Mouse (Mus musculus): ENCODE data around the gene Zbed6. TPM values are rescaled to one million over a fixed set of nuclear protein-coding genes. Genes with fewer than 3 reads are reported as not detected.
"Not testable (repeated sequence)": the region's sequence is repeated elsewhere in the genome, so short reads cannot be mapped to it uniquely, and the experiment has no call there.

The Zbed6 gene
- total RNA-seq (2014; rRNA removed) (6.0 and 7.8 TPM in 2 replicates), polyA plus RNA-seq (2015; fragmentation: Nextera tagmentation; extraction: Ambion mirVana) (0.15 and 0.87 TPM in 2 replicates)

DNA sequence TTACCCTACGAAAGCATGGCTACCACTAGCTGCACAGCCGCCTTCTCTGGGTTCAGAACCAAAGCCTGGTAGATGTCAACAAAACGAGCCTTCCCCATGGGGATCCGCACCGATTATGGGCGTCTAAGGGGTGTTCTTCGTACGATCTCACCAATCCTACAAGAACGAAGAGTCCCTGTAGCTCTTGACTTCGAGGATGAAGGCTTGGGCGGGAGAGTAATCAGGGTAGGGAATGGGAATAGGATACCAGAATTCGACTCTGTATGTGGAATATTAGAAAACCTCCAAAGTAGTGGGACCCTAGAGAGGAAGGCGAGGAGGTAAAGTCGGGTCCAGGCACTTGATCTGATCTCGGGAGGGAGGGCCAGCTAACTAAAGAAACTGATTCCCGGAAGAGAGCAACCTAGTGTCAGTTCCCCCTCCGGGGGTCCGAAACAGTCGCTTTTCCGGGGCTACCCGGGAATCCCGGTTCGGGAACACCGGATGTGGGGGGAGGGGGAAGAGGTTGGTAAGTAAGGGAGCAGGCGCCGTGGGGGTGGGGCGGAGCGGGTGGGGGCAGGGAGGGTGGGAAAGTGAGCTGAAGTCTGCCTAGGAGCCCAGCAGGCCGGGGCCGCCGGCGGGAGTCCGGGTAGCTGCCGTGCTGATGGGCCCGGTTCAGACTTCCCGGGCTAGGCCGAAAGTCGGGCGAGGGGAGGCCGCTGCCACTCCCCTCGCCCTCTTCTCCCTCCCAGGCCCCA lies at the start of gene Zbed6:
TSS of gene Zbed6 (minus strand) at position 420 of the 737 bp plus-strand sequence.
- peak within 1 kb of the TSS; percentile 94 for H3K27ac ChIP-seq
- peak; percentile 87 for DNase-seq (ENCODE audit: low spot score)
- TF ChIP-seq CTCF (IDR thresholded peaks at IDR 0.05; ENCODE audit: low read depth) = no peak
- H3K4me1 ChIP-seq (ENCODE audit: insufficient read depth, low read length) = peaks cover 16% of the 10 kb centered on the region
- peaks cover 10% of the 10 kb centered on the region; the same call in 1 of the 2 replicates for H3K36me3 ChIP-seq (ENCODE audit: insufficient read depth, low read length)
- peak; percentile 88 for ATAC-seq
- peak within 1 kb of the TSS; percentile 77 for H3K9ac ChIP-seq (replicated peaks; ENCODE audit: low read length)
- no peaks in the 10 kb centered on the region for H3K9me3 ChIP-seq (ENCODE audit: low read length)
- H3K4me2 ChIP-seq (ENCODE audit: low read depth, low read length) = peak within 1 kb of the TSS; percentile 97
- H3K4me3 ChIP-seq (ENCODE audit: low read length) = peak within 1 kb of the TSS; percentile 76
- under 1% methylated on average over 37 of the region's 41 CpGs for WGBS
- no peaks in the 10 kb centered on the region for H3K27me3 ChIP-seq (ENCODE audit: insufficient read depth, low read length)

DNA sequence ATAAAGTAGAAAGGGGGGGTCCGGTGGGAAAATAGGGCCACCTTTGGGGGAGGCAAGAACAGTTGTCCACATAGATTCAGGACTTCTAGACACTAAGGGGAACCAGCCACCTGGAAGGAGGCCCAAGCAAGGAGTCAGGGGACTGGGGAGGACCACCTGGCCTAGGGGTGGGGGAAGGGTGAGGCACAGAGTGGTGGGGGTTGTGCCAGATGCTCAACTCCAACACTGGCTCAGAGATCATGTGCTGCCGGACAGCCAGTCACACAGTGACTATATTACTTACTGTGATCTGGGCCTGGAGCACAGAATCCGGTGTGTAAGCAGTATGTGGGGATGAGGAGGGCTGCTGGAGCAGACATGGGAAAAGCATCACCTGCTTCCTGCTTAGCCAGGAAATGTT lies 48.6 kb upstream of the Zbed6 start:
- no peak overlapping the region for H3K4me3 ChIP-seq (ENCODE audit: low read length)
- no peaks in the 10 kb centered on the region for H3K4me1 ChIP-seq (ENCODE audit: insufficient read depth, low read length)
- no peak overlapping the region for H3K27ac ChIP-seq
- H3K4me2 ChIP-seq (ENCODE audit: low read depth, low read length) = no peak overlapping the region
- peaks cover 8% of the 10 kb centered on the region; the same call in 1 of the 2 replicates for H3K36me3 ChIP-seq (ENCODE audit: insufficient read depth, low read length)
- DNase-seq (ENCODE audit: low spot score) (no peak), ATAC-seq (peak; percentile 24; the same call in 1 of the 2 replicates)
- no peaks in the 10 kb centered on the region for H3K27me3 ChIP-seq (ENCODE audit: insufficient read depth, low read length)
- WGBS = 77% methylated on average over 3 of the region's 3 CpGs
- no peak overlapping the region for H3K9ac ChIP-seq (replicated peaks; ENCODE audit: low read length)
- no peak for TF ChIP-seq CTCF (IDR thresholded peaks at IDR 0.05; ENCODE audit: low read depth)
- H3K9me3 ChIP-seq (ENCODE audit: low read length) = no peaks in the 10 kb centered on the region

DNA sequence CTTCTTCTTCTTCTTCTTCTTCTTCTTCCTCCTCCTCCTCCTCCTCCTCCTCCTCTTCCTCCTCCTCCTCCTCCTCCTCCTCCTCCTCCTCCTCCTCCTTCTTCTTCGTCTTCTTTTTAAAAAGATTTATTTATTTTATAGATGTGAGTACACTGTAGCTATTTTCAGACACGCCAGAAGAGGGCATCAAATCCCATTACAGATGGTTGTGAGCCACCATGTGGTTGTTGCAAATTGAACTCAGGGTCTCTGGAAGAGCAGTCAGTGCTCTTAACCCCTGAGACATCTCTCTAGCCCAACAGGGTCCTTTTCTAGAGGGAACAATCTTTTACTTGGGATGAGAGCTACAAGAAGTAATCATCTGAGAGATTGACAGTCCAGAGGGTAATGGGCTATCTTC lies 41.1 kb upstream of the Zbed6 start:
- not testable (repeated sequence) for H3K27ac ChIP-seq; H3K4me2 ChIP-seq (ENCODE audit: low read depth, low read length); H3K9me3 ChIP-seq (ENCODE audit: low read length); ATAC-seq; H3K4me3 ChIP-seq (ENCODE audit: low read length); H3K36me3 ChIP-seq (ENCODE audit: insufficient read depth, low read length); H3K9ac ChIP-seq (replicated peaks; ENCODE audit: low read length); H3K4me1 ChIP-seq (ENCODE audit: insufficient read depth, low read length); DNase-seq (ENCODE audit: low spot score); H3K27me3 ChIP-seq (ENCODE audit: insufficient read depth, low read length)
- WGBS = 22% methylated on average over 1 of the region's 2 CpGs
- TF ChIP-seq CTCF (IDR thresholded peaks at IDR 0.05; ENCODE audit: low read depth) = peak; percentile 44; the same call in 1 of the 2 replicates

DNA sequence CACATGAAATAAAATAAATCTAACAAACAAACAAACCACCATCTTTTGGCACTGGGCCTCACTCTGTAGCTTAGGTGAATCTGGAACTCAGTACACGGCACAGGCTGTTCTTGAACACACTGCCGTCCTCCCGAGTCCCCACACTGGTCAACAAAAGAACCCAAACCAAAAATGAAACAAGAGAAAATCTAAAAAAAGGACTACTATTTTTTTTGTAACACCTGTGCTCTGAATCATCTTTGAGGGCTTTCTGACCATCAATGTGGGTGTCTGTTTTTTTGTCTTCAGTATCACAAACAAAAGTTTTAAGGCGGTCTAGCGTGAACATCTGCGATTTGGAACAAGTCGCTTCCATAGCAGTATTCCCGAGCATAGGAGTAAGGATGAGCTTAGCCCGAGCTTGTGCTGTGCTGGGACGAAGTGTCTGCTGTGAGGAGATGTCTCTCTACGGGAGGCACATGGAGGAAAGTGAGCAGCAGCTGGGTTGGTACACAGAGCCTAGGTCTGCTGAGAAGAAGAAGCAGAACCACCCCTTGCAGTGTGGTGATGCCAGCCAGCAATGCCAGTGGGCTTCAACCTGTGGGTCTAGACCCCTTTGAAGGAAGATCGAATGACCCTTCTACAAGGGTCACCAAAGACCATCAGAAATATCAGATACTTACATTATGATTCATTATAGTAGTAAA lies 37.4 kb upstream of the Zbed6 start:
- Histone ChIP-seq H3K27me3 (ENCODE audit: insufficient read depth, low read length) (no peaks in the 10 kb centered on the region), H3K9me3 (ENCODE audit: low read length) (no peaks in the 10 kb centered on the region), H3K4me1 (ENCODE audit: insufficient read depth, low read length) (no peaks in the 10 kb centered on the region), H3K36me3 (ENCODE audit: insufficient read depth, low read length) (no peaks in the 10 kb centered on the region), H3K27ac (no peak overlapping the region), H3K9ac (replicated peaks; ENCODE audit: low read length) (no peak overlapping the region), H3K4me3 (ENCODE audit: low read length) (no peak overlapping the region), H3K4me2 (ENCODE audit: low read depth, low read length) (no peak overlapping the region)
- TF ChIP-seq CTCF (IDR thresholded peaks at IDR 0.05; ENCODE audit: low read depth) = no peak
- WGBS = 94% methylated on average over 12 of the region's 12 CpGs
- no peak for ATAC-seq
- DNase-seq (ENCODE audit: low spot score) = no peak

DNA sequence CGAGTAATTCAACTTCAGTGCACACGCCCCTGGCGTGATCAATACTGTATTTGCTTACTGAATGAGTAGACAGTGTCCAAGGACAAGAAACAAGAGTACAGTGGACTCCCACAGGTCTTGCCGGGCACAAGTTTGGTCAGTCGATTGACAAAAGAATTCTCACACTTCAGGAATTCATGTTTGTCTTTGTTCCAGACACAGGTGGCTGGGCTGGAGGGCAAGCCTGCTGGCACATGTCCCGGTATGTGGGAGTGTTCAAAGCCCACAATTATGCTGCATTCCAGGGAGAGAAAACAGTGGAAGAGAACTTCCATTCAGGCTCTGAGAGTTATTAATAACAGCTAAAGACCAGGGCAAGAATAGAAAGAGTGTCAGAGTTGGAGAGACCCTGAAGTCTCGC lies 35.2 kb upstream of the Zbed6 start:
- ATAC-seq = no peak
- H3K27me3 ChIP-seq (ENCODE audit: insufficient read depth, low read length) = no peaks in the 10 kb centered on the region
- DNase-seq (ENCODE audit: low spot score) = peak; percentile 4
- TF ChIP-seq CTCF (IDR thresholded peaks at IDR 0.05; ENCODE audit: low read depth) = no peak
- H3K4me2 ChIP-seq (ENCODE audit: low read depth, low read length) = no peak overlapping the region
- no peak overlapping the region for H3K4me3 ChIP-seq (ENCODE audit: low read length)
- WGBS = 18% methylated on average over 7 of the region's 7 CpGs
- no peaks in the 10 kb centered on the region for H3K36me3 ChIP-seq (ENCODE audit: insufficient read depth, low read length)
- H3K9ac ChIP-seq (replicated peaks; ENCODE audit: low read length) = no peak overlapping the region
- no peaks in the 10 kb centered on the region for H3K9me3 ChIP-seq (ENCODE audit: low read length)
- H3K4me1 ChIP-seq (ENCODE audit: insufficient read depth, low read length) = no peaks in the 10 kb centered on the region
- no peak overlapping the region for H3K27ac ChIP-seq

DNA sequence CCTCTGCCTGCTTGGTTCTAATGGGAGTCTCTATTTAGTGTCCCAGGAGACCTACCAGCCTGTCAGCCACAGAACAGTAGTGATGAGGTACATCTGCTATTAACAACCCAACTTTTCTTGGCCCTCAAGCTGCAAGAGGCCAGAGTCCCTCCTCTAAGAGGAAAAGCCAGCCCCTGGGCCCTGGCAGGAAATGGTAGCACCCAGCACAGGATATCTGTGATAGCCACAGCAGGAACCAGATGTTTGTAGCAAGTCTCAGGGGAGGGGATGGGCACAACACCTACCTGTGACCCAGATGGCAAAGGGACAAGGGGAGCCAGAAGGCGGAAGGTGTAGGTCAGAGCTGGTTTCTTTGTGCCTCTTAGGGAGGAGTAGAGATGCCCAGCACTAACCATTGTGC lies 34.2 kb upstream of the Zbed6 start:
- no peaks in the 10 kb centered on the region for H3K36me3 ChIP-seq (ENCODE audit: insufficient read depth, low read length)
- no peaks in the 10 kb centered on the region for H3K4me1 ChIP-seq (ENCODE audit: insufficient read depth, low read length)
- no peak overlapping the region for H3K4me2 ChIP-seq (ENCODE audit: low read depth, low read length)
- ATAC-seq = no peak
- no peak overlapping the region for H3K4me3 ChIP-seq (ENCODE audit: low read length)
- no peak overlapping the region for H3K9ac ChIP-seq (replicated peaks; ENCODE audit: low read length)
- TF ChIP-seq CTCF (IDR thresholded peaks at IDR 0.05; ENCODE audit: low read depth) = no peak
- 91% methylated on average over 1 of the region's 1 CpGs for WGBS
- H3K27ac ChIP-seq = no peak overlapping the region
- DNase-seq (ENCODE audit: low spot score) = no peak
- no peaks in the 10 kb centered on the region for H3K27me3 ChIP-seq (ENCODE audit: insufficient read depth, low read length)
- H3K9me3 ChIP-seq (ENCODE audit: low read length) = no peaks in the 10 kb centered on the region

All from hindbrain, postnatal 0 days (tissue).